Mouse (Mus musculus) lung, embryonic 16.5 days (tissue): ENCODE data around the gene Gm10401. TPM values are rescaled to one million over a fixed set of nuclear protein-coding genes. Genes with fewer than 3 reads are reported as not detected.

Source experiments
- ATAC-seq: fragments of 200-750 bp; cut with Nextera tagmentation; 2 replicates; pipeline ENCODE4 v1.8.0; 2017; ENCODE audit warnings: low read depth, mild to moderate bottlenecking, moderate library complexity
- H3K27ac ChIP-seq: fragments of 300-500 bp; sonication (generic); 2 replicates; pipeline ENCODE4 v1.5.1; 2014; ENCODE audit warnings: mild to moderate bottlenecking, control low read depth, low read length
- H3K27me3 ChIP-seq: fragments of 300-500 bp; sonication (generic); 2 replicates; pipeline ENCODE4 v1.6.1; 2014; ENCODE audit warnings: low read depth, low read length, mixed read lengths; ENCODE audit not compliant: control insufficient read depth, insufficient read depth
- H3K36me3 ChIP-seq: fragments of 300-500 bp; sonication (generic); 2 replicates; pipeline ENCODE4 v1.6.1; 2014; ENCODE audit warnings: low read length; ENCODE audit not compliant: control insufficient read depth, insufficient read depth
- H3K4me1 ChIP-seq: fragments of 300-500 bp; sonication (generic); replicated peaks from 2 replicates; pipeline ENCODE4 v1.6.1; 2014; ENCODE audit warnings: low read length, mixed read lengths; ENCODE audit not compliant: control insufficient read depth, insufficient read depth
- H3K4me2 ChIP-seq: fragments of 300-500 bp; sonication (generic); 2 replicates; pipeline ENCODE4 v1.6.1; 2014; ENCODE audit warnings: low read depth, low read length, control low read depth
- H3K4me3 ChIP-seq: fragments of 300-500 bp; sonication (generic); 2 replicates; pipeline ENCODE4 v1.5.1; 2014; ENCODE audit warnings: mild to moderate bottlenecking, low read length, control low read depth
- H3K9ac ChIP-seq: fragments of 300-500 bp; sonication (generic); 2 replicates; pipeline ENCODE4 v1.6.1; 2014; ENCODE audit warnings: low read length, control low read depth
- H3K9me3 ChIP-seq: fragments of 300-500 bp; sonication (generic); 2 replicates; pipeline ENCODE4 v1.6.1; 2016; ENCODE audit warnings: low read length; ENCODE audit not compliant: control insufficient read depth
- WGBS: fragments of 180-500 bp; shearing (Covaris S2); extraction: QIAGEN DNeasy Blood & Tissue Kit; methylation state at CpG from one replicate; pipeline ENCODE4 v1.1.7; 2014; 5-methylcytosine and 5-hydroxymethylcytosine counted together
- polyA plus RNA-seq: library from polyadenylated mRNA; unstranded; fragments of >200 nt; fragmentation: Nextera tagmentation; extraction: Ambion mirVana; gene quantifications from 2 replicates; pipeline ENCODE4 v1.2.1, GENCODE M21; 2015

Gene Gm10401
- polyA plus RNA-seq, 1 experiment from 2014 or later = 25.4 TPM

GRCm38 (mm10) chr5:115102231-115102630 lies 4.1 kb upstream of the Gm10401 start:
- H3K9ac ChIP-seq = no peak overlapping the region
- no peaks in the 10 kb centered on the region for H3K27me3 ChIP-seq
- no peak overlapping the region for H3K4me2 ChIP-seq
- 81% methylated on average over 2 of the region's 2 CpGs for WGBS
- H3K4me1 ChIP-seq = no peaks in the 10 kb centered on the region
- peaks cover 13% of the 10 kb centered on the region for H3K36me3 ChIP-seq
- no peak overlapping the region for H3K27ac ChIP-seq
- ATAC-seq = no peak
- H3K9me3 ChIP-seq = no peaks in the 10 kb centered on the region
- no peak overlapping the region for H3K4me3 ChIP-seq

DNA sequence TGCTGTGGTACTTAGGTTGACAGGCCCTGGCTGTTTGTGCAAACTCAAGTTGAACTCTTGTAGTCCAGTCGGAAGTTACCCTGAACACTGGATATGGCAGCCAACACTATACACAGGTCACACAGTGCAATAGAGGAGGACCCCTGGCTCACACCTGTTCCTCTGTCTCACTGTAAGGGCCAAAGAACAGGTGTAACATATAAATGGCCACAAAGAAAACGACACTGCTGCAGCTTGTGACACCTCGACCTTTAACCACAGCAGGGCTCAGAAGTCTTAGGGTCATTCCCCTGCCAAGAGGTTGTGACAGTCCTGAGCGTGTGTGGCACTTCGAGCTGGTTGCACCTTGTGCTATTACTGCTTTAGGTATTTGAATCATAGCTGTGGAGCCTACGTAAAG lies 2.4 kb upstream of the Gm10401 start:
- Histone ChIP-seq H3K9me3 (no peaks in the 10 kb centered on the region), H3K4me2 (no peak overlapping the region), H3K4me1 (no peaks in the 10 kb centered on the region), H3K4me3 (no peak overlapping the region), H3K27ac (no peak overlapping the region), H3K27me3 (no peaks in the 10 kb centered on the region), H3K36me3 (peaks cover 28% of the 10 kb centered on the region), H3K9ac (no peak overlapping the region)
- no peak for ATAC-seq
- WGBS = 74% methylated on average over 6 of the region's 6 CpGs

GRCm38 (mm10) chr5:115099991-115100390 lies 1.9 kb upstream of the Gm10401 start:
- H3K9ac ChIP-seq = no peak overlapping the region
- ATAC-seq = no peak
- no peaks in the 10 kb centered on the region for H3K4me1 ChIP-seq
- H3K4me3 ChIP-seq = no peak overlapping the region
- H3K27ac ChIP-seq = no peak overlapping the region
- no peak overlapping the region for H3K4me2 ChIP-seq
- no peaks in the 10 kb centered on the region for H3K27me3 ChIP-seq
- 64% methylated on average over 9 of the region's 9 CpGs for WGBS
- H3K9me3 ChIP-seq = no peaks in the 10 kb centered on the region
- H3K36me3 ChIP-seq = peaks cover 30% of the 10 kb centered on the region

DNA sequence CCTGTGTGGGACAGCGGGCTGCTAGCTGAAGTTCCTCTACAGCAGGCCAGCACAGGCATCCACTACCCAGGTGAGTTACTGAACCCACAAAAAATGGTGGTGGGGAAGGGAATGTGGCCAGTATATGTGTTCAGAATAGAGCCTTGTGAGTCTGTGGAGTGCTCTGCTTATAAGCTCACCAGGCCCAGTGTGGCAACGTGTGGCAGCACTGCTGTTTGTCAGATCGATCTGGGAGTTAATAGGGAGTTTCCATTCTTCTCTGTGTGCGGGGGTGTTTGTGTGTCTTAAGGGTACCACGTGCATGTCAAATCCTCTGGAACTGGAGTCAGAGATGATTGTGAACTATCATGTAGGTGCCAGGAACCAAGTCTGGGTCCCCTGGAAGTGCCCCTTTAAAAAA lies 1.4 kb upstream of the Gm10401 start:
- H3K27ac ChIP-seq = no peak overlapping the region
- ATAC-seq = no peak
- no peak overlapping the region for H3K4me2 ChIP-seq
- H3K4me1 ChIP-seq = no peaks in the 10 kb centered on the region
- no peaks in the 10 kb centered on the region for H3K27me3 ChIP-seq
- H3K9me3 ChIP-seq = no peaks in the 10 kb centered on the region
- no peak overlapping the region for H3K9ac ChIP-seq
- 81% methylated on average over 5 of the region's 5 CpGs for WGBS
- H3K36me3 ChIP-seq = peaks cover 30% of the 10 kb centered on the region
- H3K4me3 ChIP-seq = no peak overlapping the region

DNA sequence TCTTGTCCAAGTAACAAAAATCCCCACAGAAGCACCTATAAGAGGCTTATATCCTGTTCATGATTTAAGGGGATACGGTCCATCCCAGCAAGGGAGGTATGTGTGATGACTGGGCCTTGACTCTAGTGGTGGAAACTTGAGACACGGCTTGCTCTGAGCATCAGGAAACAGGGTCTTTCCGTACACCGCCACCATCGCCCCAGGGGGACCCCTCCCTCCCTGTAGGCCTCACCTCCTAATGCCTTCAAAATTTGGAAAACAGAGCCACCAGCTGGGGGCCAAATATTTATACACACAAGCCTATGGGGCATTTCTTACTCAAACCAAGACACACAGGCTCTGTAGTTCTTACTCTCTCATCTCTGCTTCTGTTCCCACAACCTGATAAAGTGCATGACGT lies 6.3 kb downstream of the Gm10401 start:
- ATAC-seq = no peak
- H3K27ac ChIP-seq = no peak overlapping the region
- no peaks in the 10 kb centered on the region for H3K9me3 ChIP-seq
- no peak overlapping the region for H3K4me3 ChIP-seq
- WGBS = 92% methylated on average over 6 of the region's 6 CpGs
- no peak overlapping the region for H3K4me2 ChIP-seq
- no peaks in the 10 kb centered on the region for H3K4me1 ChIP-seq
- no peaks in the 10 kb centered on the region for H3K27me3 ChIP-seq
- peaks cover 42% of the 10 kb centered on the region for H3K36me3 ChIP-seq
- no peak overlapping the region for H3K9ac ChIP-seq

DNA sequence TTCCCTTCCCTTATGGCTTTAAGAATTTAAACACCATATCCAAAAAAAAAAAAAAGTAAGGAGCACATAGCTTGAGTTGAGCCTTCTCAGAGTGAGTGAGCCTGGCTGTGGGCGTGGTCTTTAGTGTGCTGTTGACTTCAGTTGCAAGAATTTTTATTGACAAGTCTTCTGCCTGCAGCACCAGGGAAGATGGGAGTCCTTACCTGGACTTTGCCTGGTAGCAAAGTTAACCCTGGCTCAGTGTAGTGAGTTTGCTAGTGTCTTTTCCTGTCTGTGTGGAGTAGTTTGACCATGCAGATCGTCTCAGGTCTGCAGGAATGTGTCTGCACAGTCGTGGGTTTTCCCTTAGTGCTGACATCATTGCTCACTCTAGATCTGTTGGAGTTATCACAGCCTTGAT lies 7.1 kb downstream of the Gm10401 start:
- Histone ChIP-seq H3K9me3 (no peaks in the 10 kb centered on the region), H3K9ac (no peak overlapping the region), H3K36me3 (peaks cover 40% of the 10 kb centered on the region), H3K4me3 (no peak overlapping the region), H3K4me2 (no peak overlapping the region), H3K27ac (no peak overlapping the region), H3K27me3 (no peaks in the 10 kb centered on the region), H3K4me1 (no peaks in the 10 kb centered on the region)
- 70% methylated on average over 3 of the region's 3 CpGs for WGBS
- no peak for ATAC-seq

GRCm38 (mm10) chr5:115089592-115090268 lies 8.4 kb downstream of the Gm10401 start:
- no peak overlapping the region for H3K4me2 ChIP-seq
- no peaks in the 10 kb centered on the region for H3K9me3 ChIP-seq
- no peak for ATAC-seq
- H3K27me3 ChIP-seq = no peaks in the 10 kb centered on the region
- H3K27ac ChIP-seq = no peak overlapping the region
- H3K4me3 ChIP-seq = no peak overlapping the region
- 92% methylated on average over 5 of the region's 5 CpGs for WGBS
- no peaks in the 10 kb centered on the region for H3K4me1 ChIP-seq
- no peak overlapping the region for H3K9ac ChIP-seq
- H3K36me3 ChIP-seq = peaks cover 35% of the 10 kb centered on the region

- Histone ChIP-seq H3K27ac (no peak overlapping the region), H3K9me3 (no peaks in the 10 kb centered on the region), H3K36me3 (peaks cover 45% of the 10 kb centered on the region), H3K4me2 (no peak overlapping the region), H3K27me3 (no peaks in the 10 kb centered on the region), H3K4me1 (no peaks in the 10 kb centered on the region), H3K4me3 (no peak overlapping the region), H3K9ac (no peak overlapping the region)
- ATAC-seq = no peak
- whole genome bisulfite sequencing = 88% methylated on average over 2 of the region's 2 CpGs
Observed at GRCm38 (mm10) chr5:115085675-115086074, 12.4 kb downstream of the Gm10401 start.

- Histone ChIP-seq H3K27ac (no peak overlapping the region), H3K9me3 (no peaks in the 10 kb centered on the region), H3K9ac (no peak overlapping the region), H3K27me3 (no peaks in the 10 kb centered on the region), H3K36me3 (peaks cover 29% of the 10 kb centered on the region), H3K4me3 (no peak overlapping the region), H3K4me1 (no peaks in the 10 kb centered on the region), H3K4me2 (no peak overlapping the region)
- WGBS = 79% methylated on average over 6 of the region's 6 CpGs
- ATAC-seq = no peak
Observed at GRCm38 (mm10) chr5:115083492-115083891, 14.6 kb downstream of the Gm10401 start.

DNA sequence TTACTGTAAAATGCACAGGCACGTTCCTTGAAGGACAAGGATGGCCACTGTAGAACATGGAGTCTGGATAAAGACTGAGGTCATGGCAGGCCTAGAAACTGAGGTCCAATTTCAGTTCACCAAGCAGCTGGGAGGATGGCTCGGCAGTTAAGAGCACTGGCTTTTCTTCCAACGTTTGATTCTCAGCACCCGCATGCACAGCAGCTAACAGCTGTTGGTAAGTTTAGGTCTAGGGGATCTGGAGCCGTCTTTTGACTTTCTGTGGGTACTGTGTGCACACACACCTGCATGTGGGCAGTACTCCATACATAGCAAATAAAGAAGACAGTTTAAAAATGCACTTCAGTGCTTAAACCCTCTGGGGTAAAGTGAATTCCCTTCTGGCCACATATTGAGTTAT lies 16.5 kb downstream of the Gm10401 start:
- no peak overlapping the region for H3K27ac ChIP-seq
- H3K4me1 ChIP-seq = no peaks in the 10 kb centered on the region
- peaks cover 17% of the 10 kb centered on the region for H3K36me3 ChIP-seq
- H3K27me3 ChIP-seq = no peaks in the 10 kb centered on the region
- no peak overlapping the region for H3K4me3 ChIP-seq
- H3K4me2 ChIP-seq = no peak overlapping the region
- no peaks in the 10 kb centered on the region for H3K9me3 ChIP-seq
- WGBS = 75% methylated on average over 5 of the region's 5 CpGs
- H3K9ac ChIP-seq = no peak overlapping the region
- ATAC-seq = no peak
